Mouse (Mus musculus) heart, adult 2 months (tissue): Measurements from ENCODE around the gene Gm11146.

Experiments used
- CTCF ChIP-seq: fragments of 200-600 bp; IDR thresholded peaks from 2 replicates; pipeline ENCODE4 v1.8.1; 2022; ENCODE audit warnings: antibody characterized with exemption, mild to moderate bottlenecking, moderate library complexity
- EP300 ChIP-seq: fragments of 200-500 bp; IDR thresholded peaks from 2 replicates; pipeline ENCODE4 v1.6.1; 2011; ENCODE audit warnings: low read depth, low read length, control low read depth; ENCODE audit not compliant: insufficient read depth

- TF ChIP-seq CTCF = no peak
- TF ChIP-seq EP300 = no peak
Measured at GRCm38 (mm10) chr16:77602581-77602980, 687 bp upstream of the Gm11146 start.
